Mouse (Mus musculus) heart, postnatal 0 days (tissue): ENCODE measurements around the gene Plod1. TPM values are rescaled to one million over a fixed set of nuclear protein-coding genes. Genes with fewer than 3 reads are reported as not detected.

Experiments used
- ATAC-seq: fragments of 200-750 bp; cut with Nextera tagmentation; 2 replicates; pipeline ENCODE4 v1.8.0; 2017; ENCODE audit warnings: low read depth, moderate number of reproducible peaks, moderate library complexity; ENCODE audit not compliant: insufficient read depth
- DNase-seq: peaks from one replicate; pipeline ENCODE4 v3.0.0-alpha.2; 2016; ENCODE audit warnings: low spot score
- H3K27ac ChIP-seq: fragments of 300-500 bp; sonication (generic); 2 replicates; pipeline ENCODE4 v1.5.1; 2014; ENCODE audit warnings: low read depth, mild to moderate bottlenecking
- H3K27me3 ChIP-seq: fragments of 300-500 bp; sonication (generic); 2 replicates; pipeline ENCODE4 v1.6.1; 2014; ENCODE audit warnings: low read length, mixed read lengths; ENCODE audit not compliant: control insufficient read depth, insufficient read depth
- H3K36me3 ChIP-seq: fragments of 300-500 bp; sonication (generic); replicated peaks from 2 replicates; pipeline ENCODE4 v1.6.1; 2014; ENCODE audit warnings: low read length, mixed read lengths; ENCODE audit not compliant: control insufficient read depth, insufficient read depth
- H3K4me1 ChIP-seq: fragments of 300-500 bp; sonication (generic); 2 replicates; pipeline ENCODE4 v1.6.1; 2014; ENCODE audit warnings: antibody characterized with exemption; ENCODE audit not compliant: control insufficient read depth, insufficient read depth
- H3K4me2 ChIP-seq: fragments of 300-500 bp; sonication (generic); 2 replicates; pipeline ENCODE4 v1.6.1; 2014; ENCODE audit warnings: low read depth, mild to moderate bottlenecking, low read length, moderate library complexity
- H3K4me3 ChIP-seq: fragments of 300-500 bp; sonication (generic); 2 replicates; pipeline ENCODE4 v1.5.1; 2014; ENCODE audit warnings: low read depth, low read length
- H3K9ac ChIP-seq: fragments of 300-500 bp; sonication (generic); replicated peaks from 2 replicates; pipeline ENCODE4 v1.6.1; 2014; ENCODE audit warnings: low read depth, low read length, mixed read lengths
- H3K9me3 ChIP-seq: fragments of 300-500 bp; sonication (generic); replicated peaks from 2 replicates; pipeline ENCODE4 v1.6.1; 2016; ENCODE audit warnings: low read length; ENCODE audit not compliant: control insufficient read depth
- CTCF ChIP-seq: IDR thresholded peaks from 2 replicates; pipeline ENCODE4 v1.5.1; 2016; ENCODE audit warnings: antibody characterized with exemption, control low read depth, low read depth
- EP300 ChIP-seq: IDR thresholded peaks from 2 replicates; pipeline ENCODE4 v1.6.1; 2016; ENCODE audit warnings: antibody characterized with exemption, low read depth
- WGBS: fragments of 180-500 bp; shearing (Covaris S2); extraction: QIAGEN DNeasy Blood & Tissue Kit; methylation state at CpG from one replicate; pipeline ENCODE4 v1.1.7; 2014; 5-methylcytosine and 5-hydroxymethylcytosine counted together
- polyA plus RNA-seq: library from polyadenylated mRNA; unstranded; fragments of >200 nt; fragmentation: Nextera tagmentation; extraction: Ambion mirVana; gene quantifications from 2 replicates; pipeline ENCODE4 v1.2.1, GENCODE M21; 2015
- total RNA-seq: library from RNA; depleted of rRNA; stranded (reverse); fragments of >200 nt; gene quantifications from 2 replicates; pipeline ENCODE4 v1.2.3, GENCODE M21; 2014; ENCODE audit warnings: low replicate concordance

Plod1 gene
- total and polyA plus RNA-seq, 2 experiments from 2014 or later, result 55.6 to 107 TPM

DNA sequence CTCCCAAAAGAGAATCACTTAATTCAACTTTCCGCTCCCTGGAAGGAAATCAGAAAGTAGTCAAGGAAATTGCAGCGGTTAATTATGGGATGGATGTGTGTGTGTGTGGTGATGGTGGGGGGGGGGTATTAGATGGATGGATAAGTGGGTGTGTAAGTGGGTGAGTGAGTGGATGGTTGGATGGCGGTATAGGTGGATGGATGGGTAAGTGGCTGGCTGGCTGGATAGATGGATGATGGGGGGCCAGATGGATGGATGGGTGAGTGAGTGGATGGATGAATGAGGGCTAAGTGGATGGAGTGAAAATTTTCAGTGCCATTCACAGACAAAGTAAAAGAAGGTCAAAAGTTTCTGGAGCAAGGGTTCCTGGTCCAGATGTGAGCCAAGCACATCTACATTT lies 454 bp upstream of the Plod1 start:
- H3K4me3 ChIP-seq, result peak overlapping the region; percentile 87
- WGBS, result 41% methylated on average over 3 of the region's 3 CpGs
- ATAC-seq (no peak), DNase-seq (no peak)
- peak overlapping the region; percentile 76 for H3K27ac ChIP-seq
- H3K4me1 ChIP-seq, result peaks cover 74% of the 10 kb centered on the region
- H3K9ac ChIP-seq, result peak overlapping the region; percentile 88
- no peaks in the 10 kb centered on the region for H3K27me3 ChIP-seq
- no peaks in the 10 kb centered on the region for H3K9me3 ChIP-seq
- H3K36me3 ChIP-seq, result peaks cover 3% of the 10 kb centered on the region; the same call in 1 of the 2 replicates
- no peak for TF ChIP-seq CTCF
- TF ChIP-seq EP300, result no peak
- peak overlapping the region; percentile 94 for H3K4me2 ChIP-seq

DNA sequence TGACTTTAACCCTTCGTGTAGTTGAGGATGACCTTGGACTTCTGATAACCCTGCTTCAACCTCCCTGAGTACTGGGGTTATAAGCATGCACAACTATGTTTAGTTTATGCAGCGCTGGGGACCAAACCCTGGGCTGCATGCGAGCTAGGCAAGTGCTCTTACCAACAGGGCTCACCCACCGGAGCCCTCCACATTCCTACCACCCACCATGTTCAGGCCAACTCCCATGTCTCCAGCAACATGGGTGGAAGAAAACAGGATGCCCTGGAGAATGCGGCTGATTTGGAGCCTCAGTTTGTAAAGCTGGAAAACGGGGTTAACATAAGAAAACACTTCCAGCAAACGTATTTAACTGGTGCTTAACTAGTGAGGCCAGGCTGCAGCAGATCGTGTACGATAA lies 663 bp downstream of the Plod1 start:
- H3K4me1 ChIP-seq, result peaks cover 67% of the 10 kb centered on the region
- peak overlapping the region; percentile 87 for H3K4me3 ChIP-seq
- peak overlapping the region; percentile 76 for H3K27ac ChIP-seq
- peak overlapping the region; percentile 88 for H3K9ac ChIP-seq
- H3K27me3 ChIP-seq, result no peaks in the 10 kb centered on the region
- peak overlapping the region; percentile 94 for H3K4me2 ChIP-seq
- ATAC-seq (no peak), DNase-seq (no peak)
- TF ChIP-seq EP300, result no peak
- no peak for TF ChIP-seq CTCF
- 15% methylated on average over 9 of the region's 9 CpGs for WGBS
- peaks cover 15% of the 10 kb centered on the region for H3K36me3 ChIP-seq
- no peaks in the 10 kb centered on the region for H3K9me3 ChIP-seq

DNA sequence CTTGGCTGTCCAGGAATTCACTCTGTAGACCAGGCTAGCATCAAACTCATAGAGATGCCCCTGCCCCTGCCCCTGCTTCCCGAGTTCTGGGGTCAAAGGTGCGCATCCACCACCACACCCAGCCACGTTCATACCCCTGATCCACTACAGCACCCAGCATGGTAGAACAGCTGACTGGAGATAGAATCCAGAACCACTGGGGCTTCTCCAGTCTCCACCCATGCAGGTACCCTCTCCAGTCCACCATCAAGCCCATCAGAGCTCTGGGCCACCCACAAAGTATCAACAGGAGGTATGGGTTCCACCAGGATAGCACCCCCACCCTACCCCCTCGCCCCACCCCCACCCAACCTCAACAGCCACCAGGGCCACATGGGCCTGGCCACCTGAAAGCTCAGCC lies 2.0 kb downstream of the Plod1 start:
- Histone ChIP-seq H3K27ac (peak overlapping the region; percentile 46; the same call in 1 of the 2 replicates), H3K4me3 (no peak overlapping the region), H3K4me2 (peak overlapping the region; percentile 94), H3K9me3 (no peaks in the 10 kb centered on the region), H3K36me3 (peaks cover 25% of the 10 kb centered on the region), H3K27me3 (no peaks in the 10 kb centered on the region), H3K9ac (no peak overlapping the region; the same call in 1 of the 2 replicates), H3K4me1 (peaks cover 59% of the 10 kb centered on the region)
- DNase-seq (no peak), ATAC-seq (no peak)
- TF ChIP-seq EP300, result no peak
- no peak for TF ChIP-seq CTCF
- whole genome bisulfite sequencing, result 77% methylated on average over 4 of the region's 4 CpGs

DNA sequence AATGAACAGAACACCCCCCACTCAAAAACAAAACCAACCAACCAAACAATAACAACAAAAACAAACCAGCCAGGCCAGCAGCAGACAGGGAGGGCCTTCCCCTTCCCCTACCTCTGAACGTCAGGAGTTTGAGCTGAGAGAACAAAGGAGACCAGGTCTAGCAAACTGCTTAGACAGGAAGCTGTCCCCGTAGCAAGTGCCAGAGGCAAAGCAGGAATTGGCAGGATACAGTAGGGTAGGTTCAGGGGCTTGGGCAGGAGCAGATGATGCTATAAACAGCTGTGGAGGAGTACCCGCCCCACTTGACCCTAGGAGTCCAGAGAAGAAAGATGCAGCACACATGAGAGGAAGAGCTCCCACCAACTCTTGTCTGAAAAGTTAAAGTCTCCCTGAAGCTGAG lies 2.4 kb downstream of the Plod1 start:
- H3K9ac ChIP-seq, result no peak overlapping the region; the same call in 1 of the 2 replicates
- ATAC-seq (0 out of 2 replicates have a peak, but pooled peaks have one; percentile 2), DNase-seq (peak; percentile 20)
- H3K4me3 ChIP-seq, result no peak overlapping the region
- TF ChIP-seq EP300, result no peak
- TF ChIP-seq CTCF, result no peak
- peaks cover 30% of the 10 kb centered on the region for H3K36me3 ChIP-seq
- H3K27me3 ChIP-seq, result no peaks in the 10 kb centered on the region
- 43% methylated on average over 3 of the region's 3 CpGs for WGBS
- peak overlapping the region; percentile 94 for H3K4me2 ChIP-seq
- H3K27ac ChIP-seq, result peak overlapping the region; percentile 46; the same call in 1 of the 2 replicates
- no peaks in the 10 kb centered on the region for H3K9me3 ChIP-seq
- H3K4me1 ChIP-seq, result peaks cover 54% of the 10 kb centered on the region

DNA sequence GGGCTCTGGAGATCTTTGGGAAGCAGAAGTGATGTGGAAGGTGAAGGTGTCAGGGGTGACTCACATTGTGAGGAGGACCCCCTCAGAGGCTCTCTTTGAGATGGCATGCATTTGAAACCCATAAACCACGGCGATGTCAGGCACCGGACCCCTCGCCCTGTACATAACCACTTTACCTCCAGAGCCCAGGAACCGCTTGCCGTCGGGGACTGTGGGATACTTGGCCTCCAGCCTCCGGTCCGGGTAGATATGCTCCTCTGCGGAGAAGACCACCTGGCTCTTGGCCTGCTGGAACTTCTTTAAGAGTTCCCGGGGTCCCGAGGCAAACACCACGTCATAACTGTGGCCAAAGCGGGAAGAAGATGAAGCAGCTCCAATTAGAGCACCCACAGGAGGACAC lies 5.6 kb downstream of the Plod1 start:
- DNase-seq (no peak), ATAC-seq (no peak)
- H3K27ac ChIP-seq, result no peak overlapping the region
- no peaks in the 10 kb centered on the region for H3K9me3 ChIP-seq
- H3K4me2 ChIP-seq, result no peak overlapping the region
- H3K27me3 ChIP-seq, result no peaks in the 10 kb centered on the region
- peaks cover 52% of the 10 kb centered on the region for H3K36me3 ChIP-seq
- H3K9ac ChIP-seq, result no peak overlapping the region
- H3K4me1 ChIP-seq, result peaks cover 28% of the 10 kb centered on the region
- 96% methylated on average over 14 of the region's 14 CpGs for WGBS
- H3K4me3 ChIP-seq, result no peak overlapping the region
- TF ChIP-seq EP300, result no peak

DNA sequence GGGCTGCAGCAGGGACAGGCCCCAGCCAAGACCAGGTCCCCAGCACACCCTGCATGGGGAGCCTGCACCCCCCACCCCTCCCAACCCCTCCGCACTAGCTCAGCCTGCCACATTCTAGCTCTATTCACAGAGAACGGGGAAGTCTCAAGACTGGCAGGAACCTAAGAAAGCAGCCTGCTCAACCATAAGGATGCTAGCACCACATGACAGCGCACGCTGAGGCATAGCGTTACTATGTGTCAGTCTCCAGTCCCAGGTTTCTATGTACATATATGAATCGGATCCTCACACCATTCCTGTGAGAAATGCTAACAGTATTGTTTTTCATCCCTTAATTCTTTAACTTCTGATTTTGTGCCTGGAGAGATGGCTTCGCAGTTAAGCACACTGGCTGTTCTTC lies 8.0 kb downstream of the Plod1 start:
- Histone ChIP-seq H3K9me3 (no peaks in the 10 kb centered on the region), H3K36me3 (peaks cover 75% of the 10 kb centered on the region), H3K4me1 (peaks cover 5% of the 10 kb centered on the region), H3K27me3 (no peaks in the 10 kb centered on the region), H3K4me2 (no peak overlapping the region), H3K4me3 (no peak overlapping the region), H3K9ac (no peak overlapping the region), H3K27ac (no peak overlapping the region)
- no peak for ATAC-seq
- WGBS, result 89% methylated on average over 7 of the region's 7 CpGs
- DNase-seq, result no peak
- TF ChIP-seq EP300 (no peak), CTCF (no peak)
